Comparison of ENCODE assay signal across 16 mouse cellular contexts in genomic region chr6:147701956-147702355, GRCm38 (mm10).
"Had no signal": no experiment of that assay in that cellular context is flagged by ENCODE, and none has a peak within 500 bp of the region (broad histone marks: within the 10 kb centered on the region; RNA-seq: fewer than 3 reads in every experiment).

No protein-coding gene starts in this region.

- DNase-seq: lung, adult 18-20 months; lung, embryonic 14.5 days; lung, postnatal 10 days; lung, postnatal 4 days; midbrain, embryonic 14.5 days; right cerebral cortex, postnatal 14 days; thymus, adult 2 months; thymus, postnatal 25 days; thymus, postnatal 4 days had no signal

- H3K27ac ChIP-seq: midbrain, embryonic 10.5 days; midbrain, embryonic 12.5 days; neural tube, embryonic 13.5 days; stomach, embryonic 15.5 days; stomach, postnatal 0 days had no signal

- H3K9ac ChIP-seq: lung, embryonic 14.5 days; midbrain, embryonic 12.5 days; neural tube, embryonic 13.5 days; stomach, embryonic 15.5 days had no signal

- ATAC-seq: midbrain, embryonic 16.5 days had no signal

- H3K27me3 ChIP-seq: midbrain, embryonic 12.5 days; neural tube, embryonic 13.5 days; stomach, embryonic 15.5 days had no signal

- H3K9me3 ChIP-seq: midbrain, embryonic 10.5 days; midbrain, embryonic 12.5 days; neural tube, embryonic 13.5 days; stomach, embryonic 15.5 days had no signal

- H3K4me3 ChIP-seq: midbrain, embryonic 10.5 days; midbrain, embryonic 12.5 days; myocyte; neural tube, embryonic 13.5 days; stomach, embryonic 15.5 days had no signal

- H3K4me1 ChIP-seq: midbrain, embryonic 10.5 days; midbrain, embryonic 12.5 days; neural tube, embryonic 13.5 days; stomach, embryonic 15.5 days had no signal

- H3K36me3 ChIP-seq: midbrain, embryonic 10.5 days; midbrain, embryonic 12.5 days; neural tube, embryonic 13.5 days; stomach, embryonic 15.5 days had no signal

- H3K4me2 ChIP-seq: lung, embryonic 14.5 days; midbrain, embryonic 12.5 days; neural tube, embryonic 13.5 days; stomach, embryonic 15.5 days had no signal
